Mouse (Mus musculus): ENCODE data around the gene Kank1.

Kank1 gene

GRCm38 (mm10) chr19:25310989-25311388, 74.2 kb downstream of the Kank1 start:
- no peak for DNase-seq (ENCODE audit: low read depth, low spot score)

GRCm38 (mm10) chr19:25311626-25312025, 74.9 kb downstream of the Kank1 start:
- DNase-seq (ENCODE audit: low read depth, low spot score) = no peak

GRCm38 (mm10) chr19:25315458-25315889, 78.7 kb downstream of the Kank1 start:
- DNase-seq (ENCODE audit: low read depth, low spot score) = no peak

DNA sequence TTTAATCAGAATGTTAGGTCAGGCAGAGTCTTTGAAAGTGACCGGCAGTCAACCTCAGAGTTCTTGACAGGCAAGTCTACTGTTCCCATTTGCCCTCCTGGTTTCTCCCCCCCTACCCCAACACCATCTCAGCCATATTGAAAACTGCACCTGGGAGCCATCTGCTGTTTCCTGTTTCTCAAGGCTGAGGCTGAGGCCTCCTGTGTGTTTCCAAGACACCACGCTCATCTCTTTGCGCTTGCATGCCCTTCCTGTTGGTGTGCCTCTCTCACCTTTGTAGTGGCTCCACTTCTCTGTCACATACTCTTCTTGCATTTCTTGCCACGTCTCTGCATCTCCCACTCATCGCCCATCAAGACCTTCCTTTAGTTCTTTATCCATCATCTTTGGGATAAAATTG, 79.2 kb downstream of the Kank1 start:
- no peak for DNase-seq (ENCODE audit: low read depth, low spot score)

DNA sequence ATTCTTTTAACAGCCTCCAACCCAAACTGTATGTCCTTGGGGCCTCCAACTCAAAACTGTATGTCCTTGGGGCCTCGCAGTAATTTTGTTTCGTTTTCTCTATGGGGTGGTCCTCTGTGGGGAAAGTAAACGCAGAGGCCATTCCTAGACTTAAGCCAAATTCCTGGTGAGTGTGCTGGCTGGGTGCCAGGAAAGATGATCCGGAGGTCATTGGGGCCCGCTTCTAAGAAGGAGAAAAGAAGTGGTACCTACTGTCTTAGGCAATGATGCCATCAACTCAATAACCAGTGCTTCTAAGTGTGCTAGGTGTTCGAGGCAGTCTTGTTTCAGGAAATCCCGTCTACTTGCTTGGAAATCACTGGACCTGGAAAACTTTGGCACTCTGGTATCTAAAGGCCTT, 87.5 kb downstream of the Kank1 start:
- DNase-seq (ENCODE audit: low read depth, low spot score) = no peak

DNA sequence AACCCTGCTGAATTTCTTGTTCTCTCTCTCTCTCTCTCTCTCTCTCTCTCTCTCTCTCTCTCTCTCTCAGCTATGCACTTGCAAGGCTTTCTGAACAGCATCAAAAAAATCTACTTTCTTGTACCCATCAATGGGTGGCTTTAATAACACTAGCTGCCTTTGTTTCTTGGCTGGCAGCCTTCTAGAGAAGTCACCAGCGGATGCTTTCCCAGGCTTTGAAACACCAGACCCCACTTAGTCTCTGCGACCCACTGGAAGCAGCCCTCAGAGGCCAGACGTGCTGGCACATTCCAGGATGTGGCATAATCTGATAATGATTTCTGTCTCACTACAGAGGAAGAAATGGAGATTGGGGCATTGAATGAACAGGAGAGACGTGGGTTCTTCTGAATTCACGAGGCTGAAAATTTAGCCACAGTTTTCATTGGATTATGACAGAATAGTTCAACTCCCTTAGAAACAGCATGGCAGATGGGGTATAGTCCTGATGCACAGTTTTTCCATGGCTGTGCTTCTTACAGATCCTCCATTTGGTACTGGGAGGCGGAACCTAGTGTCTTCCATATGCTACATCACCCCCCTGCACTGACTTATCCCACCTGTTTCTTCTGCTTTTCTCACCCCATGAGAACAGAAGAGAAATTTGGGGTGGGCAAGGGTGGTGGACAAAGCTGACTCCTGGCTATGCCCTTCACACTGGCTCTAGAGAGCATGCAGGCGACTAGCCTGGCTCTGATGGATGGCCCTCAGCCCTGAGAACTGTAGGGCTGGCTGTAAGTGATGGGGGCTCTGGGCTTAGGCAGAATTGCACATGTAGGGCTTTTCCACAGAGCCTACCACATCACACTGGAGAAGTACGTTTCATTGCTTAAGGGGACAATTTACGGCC, 88.6 kb downstream of the Kank1 start:
- DNase-seq (ENCODE audit: low read depth, low spot score) = no peak

DNA sequence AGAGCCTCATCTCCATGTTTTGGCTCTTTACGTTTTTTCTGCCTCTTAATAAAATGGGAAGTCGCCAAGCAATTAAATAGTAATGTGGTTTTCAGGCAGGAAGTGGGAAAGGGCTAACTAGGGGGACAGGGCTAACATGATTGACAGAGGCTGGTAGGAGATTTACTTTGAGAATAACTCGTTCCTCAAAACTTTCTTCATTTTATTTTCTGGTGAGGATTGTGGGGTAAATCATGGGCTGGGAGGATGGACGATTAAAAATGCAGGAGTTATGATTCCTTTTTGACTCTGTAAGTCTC, 89.2 kb downstream of the Kank1 start:
- DNase-seq (ENCODE audit: low read depth, low spot score) = no peak

DNA sequence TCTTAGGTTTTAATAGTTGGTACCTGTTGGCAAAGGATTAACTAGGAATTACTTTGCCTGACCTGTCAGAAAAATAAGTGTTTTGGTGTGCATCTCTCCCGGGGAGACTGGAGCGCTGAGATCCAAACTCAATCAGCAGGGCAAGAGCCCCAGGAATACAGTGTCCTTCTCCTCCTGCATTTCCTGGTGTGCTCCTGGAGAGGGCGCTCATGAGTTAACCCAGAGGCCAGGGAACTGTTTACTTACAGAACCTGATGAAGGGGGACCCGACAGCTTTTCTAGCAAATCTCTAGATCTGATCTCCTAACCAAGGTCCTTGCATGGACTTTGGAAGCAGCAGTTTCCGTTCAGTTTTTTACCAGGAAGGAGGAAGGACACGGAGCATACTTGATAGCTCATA, 90.9 kb downstream of the Kank1 start:
- no peak for DNase-seq (ENCODE audit: low read depth, low spot score)

- DNase-seq (ENCODE audit: low read depth, low spot score) = peak; percentile 70
Observed at GRCm38 (mm10) chr19:25334360-25334759, 97.6 kb downstream of the Kank1 start.

GRCm38 (mm10) chr19:25336731-25337130, 100.0 kb downstream of the Kank1 start:
- DNase-seq (ENCODE audit: low read depth, low spot score) = no peak

DNA sequence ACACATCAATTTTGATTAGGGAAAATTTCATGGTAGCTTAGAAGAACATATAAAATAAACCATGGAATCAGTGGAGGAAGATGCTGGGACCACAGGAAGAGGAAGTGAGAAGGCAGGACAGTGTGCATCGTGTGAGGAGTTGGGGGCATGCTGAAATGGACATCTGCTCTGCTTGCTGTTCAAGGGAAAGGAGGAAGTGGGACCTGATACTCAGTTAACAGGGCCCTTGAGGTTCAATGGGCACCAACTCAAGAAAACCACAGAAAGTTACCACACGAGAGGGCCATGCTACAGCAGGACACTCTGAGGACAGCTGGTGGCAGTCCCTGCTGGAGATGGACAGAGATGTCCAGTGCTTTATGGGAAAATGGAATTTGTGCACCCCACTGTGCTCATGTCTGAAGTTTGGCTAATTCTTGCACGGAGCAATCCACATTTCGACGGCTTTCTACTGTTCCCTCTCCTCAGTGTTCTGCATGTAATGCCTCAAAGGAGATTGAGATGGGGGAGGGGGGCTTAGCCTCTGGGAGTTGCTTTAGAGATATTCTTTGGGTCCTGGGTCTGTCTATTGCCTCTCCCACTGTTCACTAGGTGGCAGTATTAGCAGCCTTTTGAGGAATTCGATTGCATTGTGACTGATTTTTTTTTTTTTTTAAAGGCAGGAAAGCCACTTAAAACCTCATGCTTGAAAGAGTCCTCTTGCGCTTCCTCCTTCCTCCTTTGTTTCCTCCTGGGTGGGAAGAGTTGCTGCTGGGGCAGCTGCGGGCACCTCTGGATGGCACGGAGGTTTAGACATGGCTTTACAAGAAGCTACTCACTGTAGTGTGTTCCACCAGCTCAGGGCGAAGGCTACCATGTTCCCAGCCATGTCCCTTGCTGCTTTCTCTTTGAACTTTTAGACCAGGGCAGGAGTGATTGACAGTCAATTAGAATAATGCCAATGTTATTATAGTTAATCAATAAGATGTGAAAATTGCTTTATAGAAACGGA, 104.2 kb downstream of the Kank1 start:
- peak; percentile 14 for DNase-seq (ENCODE audit: low read depth, low spot score)

DNA sequence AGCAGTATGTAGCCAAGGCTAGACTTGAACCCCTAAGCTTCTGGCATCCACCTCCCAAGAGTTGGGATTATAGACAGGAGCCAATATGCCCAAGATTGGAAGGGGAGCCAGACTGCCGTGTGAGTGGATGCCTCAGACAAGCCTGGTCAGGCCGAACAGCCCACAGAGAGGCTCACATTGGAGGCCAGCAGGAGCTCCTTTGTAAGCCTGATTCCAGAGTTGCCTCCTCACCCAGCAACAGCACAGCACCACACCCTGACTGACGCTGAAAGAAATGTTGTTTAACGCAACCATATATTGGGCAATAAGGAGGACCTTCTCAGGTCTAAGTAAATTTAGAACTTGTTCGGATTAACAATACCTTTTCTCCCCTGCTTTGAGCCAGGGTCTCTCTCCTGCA, 105.3 kb downstream of the Kank1 start:
- DNase-seq (ENCODE audit: low read depth, low spot score) = no peak

GRCm38 (mm10) chr19:25343657-25344322, 107.0 kb downstream of the Kank1 start:
- DNase-seq (ENCODE audit: low read depth, low spot score) = no peak

DNA sequence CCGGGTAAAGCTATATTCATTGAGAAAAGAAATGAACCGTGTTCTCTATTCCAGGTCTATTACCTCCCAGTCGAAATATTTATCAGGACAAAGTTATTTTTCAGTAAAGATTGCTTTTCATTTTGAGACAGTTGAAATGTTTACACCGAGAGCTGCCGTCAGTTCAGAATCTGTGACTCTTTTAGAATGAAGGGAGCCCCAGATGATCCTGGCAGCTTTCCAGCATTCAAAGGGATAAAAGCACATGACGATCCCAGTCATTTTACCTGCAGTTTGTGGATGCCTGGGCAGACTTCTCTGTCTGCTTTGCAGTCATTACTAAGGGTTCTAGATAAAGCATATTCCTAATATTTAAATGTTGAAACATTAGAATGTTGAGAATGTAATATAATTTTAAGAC, 107.6 kb downstream of the Kank1 start:
- DNase-seq (ENCODE audit: low read depth, low spot score) = no peak

GRCm38 (mm10) chr19:25345972-25346371, 109.2 kb downstream of the Kank1 start:
- DNase-seq (ENCODE audit: low read depth, low spot score) = no peak

DNA sequence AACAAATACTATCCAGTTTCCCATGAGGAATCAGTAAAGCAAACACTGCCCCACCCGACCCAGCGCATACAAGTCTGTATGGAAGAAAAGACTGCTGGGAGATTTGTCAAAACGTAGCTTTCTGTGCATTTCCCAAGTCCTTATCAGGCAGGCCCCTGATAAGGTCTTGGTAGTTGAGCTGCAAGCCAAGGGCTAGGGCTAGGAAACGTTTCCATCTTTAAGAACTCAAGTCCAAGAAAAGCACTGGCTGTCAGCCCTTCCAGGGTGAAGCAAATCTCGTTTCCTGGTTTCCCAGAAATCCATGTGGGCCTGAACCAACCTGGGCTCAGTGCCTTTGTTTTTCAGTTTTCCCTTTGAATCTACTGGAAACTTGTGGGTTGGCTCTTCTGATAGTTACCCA, 110.7 kb downstream of the Kank1 start:
- no peak for DNase-seq (ENCODE audit: low read depth, low spot score)

GRCm38 (mm10) chr19:25351257-25351955, 114.6 kb downstream of the Kank1 start:
- DNase-seq (ENCODE audit: low read depth, low spot score) = no peak

- DNase-seq (ENCODE audit: low read depth, low spot score) = no peak
Observed at GRCm38 (mm10) chr19:25357094-25357493, 120.3 kb downstream of the Kank1 start.

GRCm38 (mm10) chr19:25358486-25359120, 121.8 kb downstream of the Kank1 start:
- no peak for DNase-seq (ENCODE audit: low read depth, low spot score)

DNA sequence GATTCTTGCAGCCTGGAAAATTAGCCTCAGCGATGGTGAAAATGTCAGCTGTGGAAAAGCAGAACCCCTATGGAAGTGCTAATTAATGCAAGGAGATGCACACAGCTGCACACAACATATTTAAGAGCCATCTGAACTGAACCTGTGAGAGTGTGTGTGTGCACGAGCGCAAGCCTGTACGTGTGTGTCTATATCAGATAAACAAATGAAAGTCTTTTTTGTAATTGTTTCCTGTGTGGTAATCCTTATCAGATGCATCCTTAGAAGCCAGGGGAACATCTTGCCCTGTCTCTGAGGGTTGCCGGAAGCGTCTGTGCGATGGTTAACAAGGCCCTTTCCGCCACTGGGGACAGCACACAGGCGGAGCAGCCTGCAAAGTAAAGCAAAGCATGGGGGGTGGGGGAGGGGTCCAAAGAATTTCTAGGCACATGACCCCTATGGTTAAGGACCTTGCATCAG, 123.8 kb downstream of the Kank1 start:
- peak; percentile 48 for DNase-seq (ENCODE audit: low read depth, low spot score)

DNA sequence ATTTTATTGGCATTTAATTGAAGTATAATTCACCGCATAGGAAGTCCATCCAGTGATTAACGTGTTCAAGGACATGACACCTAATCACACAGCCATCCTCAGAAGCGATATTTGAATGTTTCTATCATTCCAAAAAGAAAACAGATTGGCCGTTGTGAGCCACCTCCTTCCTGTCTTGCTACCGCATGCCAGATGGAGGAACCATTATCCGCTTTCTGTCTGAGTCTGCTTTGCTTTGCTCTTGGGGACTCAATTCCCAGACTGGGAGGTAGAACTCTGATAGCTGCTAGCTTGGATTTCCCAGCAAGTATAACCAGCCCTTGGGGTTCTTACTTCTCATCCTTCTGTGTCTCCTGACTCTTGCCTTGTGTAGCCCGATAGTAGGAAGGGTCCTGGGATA, 125.2 kb downstream of the Kank1 start:
- DNase-seq (ENCODE audit: low read depth, low spot score) = no peak

Measured in CD4-positive, CD25-positive, alpha-beta regulatory T cell, adult 2 months (primary cell).